Mouse (Mus musculus) inflammation-experienced regulatory T-cells, adult 16 weeks (primary cell): ENCODE measurements around the gene Asxl1. TPM values are rescaled to one million over a fixed set of nuclear protein-coding genes. Genes with fewer than 3 reads are reported as not detected.

ENCODE experiments used
- polyA plus RNA-seq: library from polyadenylated mRNA; unstranded; fragments of 100-300 nt; shearing (Covaris generic); gene quantifications from one replicate; pipeline ENCODE4 v1.2.1, GENCODE M21; 2017

The Asxl1 gene
- polyA plus RNA-seq: 16.9 TPM

GRCm38 (mm10) chr2:153345454-153346220 lies at the start of gene Asxl1:
Gene Asxl1, plus strand, starts transcription at chr2:153345829.

Other genes with a start within 250 kb of the Asxl1 start
- 3.1 TPM for gene Hck, start 237.4 kb upstream of the Asxl1 start, polyA plus RNA-seq
- 61.0 TPM for gene Tm9sf4, start 184.5 kb upstream of the Asxl1 start, polyA plus RNA-seq
- 46.6 TPM for gene Tspyl3, start 120.4 kb upstream of the Asxl1 start, polyA plus RNA-seq
- gene Plagl2, start 104.4 kb upstream of the Asxl1 start, polyA plus RNA-seq: 21.4 TPM
- gene Pofut1, start 104.3 kb upstream of the Asxl1 start, polyA plus RNA-seq: 29.6 TPM
- 36.7 TPM for gene Kif3b, start 54.4 kb upstream of the Asxl1 start, polyA plus RNA-seq
- not detected for gene 4930404H24Rik, start 147.0 kb downstream of the Asxl1 start, polyA plus RNA-seq
- 6.3 TPM for gene Nol4l, start 184.1 kb downstream of the Asxl1 start, polyA plus RNA-seq